Mouse (Mus musculus) gastrocnemius, adult 2 months (tissue): Measurements from ENCODE around the gene Map3k21. TPM values are rescaled to one million over a fixed set of nuclear protein-coding genes. Genes with fewer than 3 reads are reported as not detected.

ENCODE experiments used
- DNase-seq: peaks from one replicate; pipeline ENCODE4 v3.0.0; 2022
- H3K27ac ChIP-seq: fragments of 200-600 bp; 2 replicates; pipeline ENCODE4 v1.8.1; 2022; ENCODE audit warnings: mild to moderate bottlenecking
- H3K4me3 ChIP-seq: fragments of 200-600 bp; 2 replicates; pipeline ENCODE4 v1.8.1; 2022; ENCODE audit warnings: mild to moderate bottlenecking, moderate library complexity
- CTCF ChIP-seq: fragments of 200-600 bp; IDR thresholded peaks from 2 replicates; pipeline ENCODE4 v1.8.1; 2022; ENCODE audit warnings: antibody characterized with exemption, mild to moderate bottlenecking, moderate library complexity
- intact Hi-C: fragments of 180-260 bp; cut with DNase I; formaldehyde crosslinking; loops from one replicate; pipeline ENCODE4 v1.15.1; 2025
- total RNA-seq, 2 experiments: library from RNA; stranded (reverse); gene quantifications; 2 replicates each; pipeline ENCODE4 v1.2.3; 2021

Map3k21 gene
- total RNA-seq, 2 experiments from 2014 or later = 0.05 TPM; not detected in 1

DNA sequence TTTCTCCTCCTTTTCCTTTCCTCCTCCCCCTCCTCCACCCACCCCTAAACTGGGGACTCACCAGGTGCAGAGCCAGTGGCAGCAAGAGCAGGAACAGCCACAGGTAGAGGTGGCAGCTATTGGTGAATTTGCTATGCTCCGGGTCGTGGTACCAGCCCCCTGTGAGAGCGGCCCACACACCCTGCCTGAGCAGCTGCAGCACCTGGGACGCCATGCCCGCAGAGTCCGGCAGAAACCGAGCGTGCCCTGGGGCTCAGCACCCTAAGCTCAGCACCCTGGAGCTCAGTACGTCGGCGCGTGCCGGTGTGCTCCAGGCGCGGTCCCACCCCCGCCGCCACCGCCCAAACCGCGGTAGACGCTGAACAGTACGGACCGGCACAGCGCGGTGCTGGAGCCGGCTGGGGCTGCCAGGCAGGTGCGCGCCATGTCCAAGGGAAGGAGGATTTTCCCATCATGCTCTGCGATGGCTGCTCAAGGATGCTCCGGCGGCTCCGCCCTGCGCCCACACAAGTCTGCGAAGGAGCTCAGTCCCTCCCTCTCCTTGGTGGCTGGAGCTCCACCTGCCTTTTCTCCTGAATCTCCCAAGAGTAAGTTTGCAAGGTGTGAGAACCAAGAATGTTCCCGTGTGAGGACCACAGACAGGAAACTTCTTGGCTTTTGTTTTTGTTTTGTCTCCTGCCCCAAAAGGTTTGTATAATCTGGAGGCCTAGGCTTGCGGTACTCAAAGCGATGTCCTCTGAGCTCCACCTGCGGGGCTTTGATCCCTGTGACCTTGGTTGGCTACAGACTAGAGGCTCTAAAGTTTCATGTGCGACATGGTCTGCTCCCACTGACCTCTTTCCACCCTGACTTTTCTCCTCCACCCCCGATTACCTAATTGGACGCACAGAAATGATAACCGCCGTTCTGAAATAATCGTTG, 12.1 kb upstream of the Map3k21 start, which contains the start of gene Pcnx2:
Gene Pcnx2, minus strand, starts transcription at position 450 of the 921 bp plus-strand sequence.
- DNase-seq = no peak
- no peak for TF ChIP-seq CTCF
- H3K4me3 ChIP-seq = no peak within 1 kb of the TSS
- no peak within 1 kb of the TSS for H3K27ac ChIP-seq
- intact Hi-C loops = no loop called here

DNA sequence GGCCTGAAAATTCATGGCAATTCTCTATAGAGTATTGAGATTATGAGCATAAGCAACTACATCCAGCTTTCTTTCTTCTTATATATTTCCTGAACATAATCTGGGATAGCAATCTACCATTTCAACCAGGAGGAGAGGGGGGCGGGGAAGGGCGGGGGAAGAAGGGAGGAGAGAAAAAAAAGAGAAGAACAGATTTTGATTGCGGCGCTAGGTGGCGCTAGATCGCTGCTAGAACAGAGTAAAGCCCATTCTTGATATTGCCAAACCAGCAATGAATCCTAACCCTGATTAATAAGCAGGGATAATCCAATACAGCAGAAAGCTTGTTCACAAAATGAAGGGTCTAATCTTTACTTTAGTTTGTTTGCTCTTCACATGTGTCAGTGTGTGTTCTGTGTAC, 11.4 kb upstream of the Map3k21 start:
- Histone ChIP-seq H3K27ac (no peak overlapping the region), H3K4me3 (no peak overlapping the region)
- intact Hi-C loops = no loop called here
- TF ChIP-seq CTCF = peak; percentile 79
- DNase-seq = peak; percentile 55

DNA sequence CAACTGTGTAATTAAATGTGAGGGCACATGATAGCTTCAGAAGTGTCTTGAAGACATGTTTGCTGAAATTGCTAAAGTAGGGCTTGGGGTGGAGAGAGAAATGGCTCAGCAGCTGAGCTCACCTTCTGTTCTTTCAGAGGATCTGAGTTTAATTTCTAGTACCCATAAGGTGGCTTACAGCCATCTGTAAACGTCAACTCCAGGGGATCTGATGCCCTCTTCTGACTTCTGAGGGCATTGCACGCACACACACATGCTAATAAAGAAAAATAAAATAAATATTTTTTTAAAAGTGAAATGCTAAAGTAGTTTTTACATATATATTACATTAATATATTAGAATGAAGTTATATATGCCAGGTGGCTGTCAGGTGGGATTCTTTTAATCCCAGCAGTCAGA, 9.1 kb upstream of the Map3k21 start:
- Histone ChIP-seq H3K4me3 (no peak overlapping the region), H3K27ac (no peak overlapping the region)
- DNase-seq = no peak
- intact Hi-C loops = no loop called here
- peak; percentile 27; the same call in 1 of the 2 replicates for TF ChIP-seq CTCF

DNA sequence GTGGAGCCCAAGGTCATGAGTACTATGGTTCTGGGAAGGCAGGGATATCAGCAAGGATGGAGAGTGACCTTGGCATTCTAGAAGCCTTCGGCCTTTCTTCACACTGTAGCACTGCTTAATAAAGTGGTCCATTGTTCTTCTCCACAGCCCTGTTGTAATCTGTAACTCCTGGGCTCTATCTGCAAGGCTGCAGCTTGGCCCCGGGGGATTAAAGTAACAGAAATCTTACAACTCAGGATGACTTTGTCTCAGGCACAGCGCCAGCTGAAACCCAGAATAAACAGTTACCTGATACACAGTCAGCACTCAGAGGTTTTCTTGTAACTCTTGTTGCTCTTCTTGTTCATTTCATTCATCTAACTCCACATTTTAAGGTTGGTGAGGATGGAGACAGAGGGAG, 7.7 kb upstream of the Map3k21 start:
- intact Hi-C loops = no loop called here
- no peak for DNase-seq
- no peak overlapping the region for H3K27ac ChIP-seq
- H3K4me3 ChIP-seq = no peak overlapping the region
- TF ChIP-seq CTCF = no peak

DNA sequence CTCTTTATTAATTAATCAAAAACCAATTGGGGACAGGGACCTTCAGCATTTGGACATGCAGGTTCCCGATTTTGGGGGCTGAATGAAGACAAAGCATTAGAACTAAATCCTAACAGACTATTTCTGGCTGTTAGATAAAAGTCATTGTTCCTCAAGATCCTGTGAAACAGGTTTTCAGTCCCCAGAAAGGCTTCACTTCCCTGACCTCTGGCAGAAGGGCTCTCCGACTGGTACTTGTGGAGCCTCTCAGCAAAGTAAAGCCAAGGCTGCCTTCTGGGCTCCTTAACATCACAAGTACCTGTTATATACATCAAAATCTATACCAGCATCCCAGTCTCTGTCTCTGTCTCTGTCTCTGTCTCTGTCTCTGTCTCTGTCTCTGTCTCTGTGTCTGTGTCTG, 4.9 kb upstream of the Map3k21 start:
- Histone ChIP-seq H3K4me3 (no peak overlapping the region), H3K27ac (no peak overlapping the region)
- intact Hi-C loops = no loop called here
- TF ChIP-seq CTCF = no peak
- no peak for DNase-seq

DNA sequence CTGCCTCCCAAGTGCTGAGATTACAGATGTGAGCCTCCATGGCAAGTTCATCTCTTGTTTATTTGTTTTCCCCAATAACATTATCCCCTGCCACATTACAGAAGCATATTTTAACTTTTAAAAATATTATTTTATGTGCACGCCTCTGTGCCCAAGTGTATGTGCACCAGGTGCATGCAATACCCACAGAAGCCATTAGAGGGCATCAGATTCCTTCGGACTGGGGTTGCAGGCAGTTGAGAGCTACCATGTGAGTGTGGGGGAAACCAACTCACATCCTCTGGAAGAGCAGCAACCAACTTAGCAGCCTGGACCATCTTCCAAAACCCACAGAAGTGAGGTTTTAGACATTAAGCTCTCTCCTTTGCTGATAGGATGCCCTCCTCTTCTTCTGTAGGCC, 2.9 kb upstream of the Map3k21 start:
- TF ChIP-seq CTCF = peak; percentile 16; the same call in 1 of the 2 replicates
- intact Hi-C loops = no loop called here
- H3K27ac ChIP-seq = no peak overlapping the region
- DNase-seq = no peak
- H3K4me3 ChIP-seq = no peak overlapping the region

DNA sequence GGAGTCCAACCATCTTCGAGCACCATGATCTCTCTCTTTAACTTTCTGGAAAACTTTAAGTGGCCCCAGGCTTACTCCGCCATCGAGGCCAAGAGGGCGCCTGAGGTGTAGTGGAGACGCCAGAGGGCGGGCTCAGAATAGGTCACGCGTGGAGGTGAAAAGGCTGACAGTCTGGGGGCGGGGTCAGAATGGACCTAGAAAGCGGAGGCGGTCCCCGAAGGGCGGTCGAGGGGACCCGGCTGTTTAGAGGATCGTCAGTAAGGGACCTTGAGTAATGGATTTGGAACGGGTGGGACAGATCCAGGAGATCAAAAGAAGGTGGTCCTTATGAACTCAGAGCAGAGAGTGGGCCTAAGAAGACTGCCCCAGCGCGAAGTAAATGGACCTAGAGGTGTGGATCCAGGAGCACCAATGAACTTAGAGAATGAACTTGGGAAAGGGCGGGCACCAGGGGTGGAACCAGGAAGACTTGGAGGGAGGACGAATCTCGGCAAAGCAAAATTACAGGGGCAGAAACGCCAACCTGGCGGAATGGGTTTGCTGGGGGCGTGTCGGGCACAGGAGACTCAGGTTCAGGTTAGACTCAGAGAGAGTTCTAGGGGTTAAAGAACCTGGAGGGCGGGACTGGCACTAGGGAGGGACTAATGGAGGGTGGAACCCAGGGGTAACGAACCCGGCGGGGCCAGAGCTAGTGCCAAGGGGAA, 437 bp upstream of the Map3k21 start:
- no peak for TF ChIP-seq CTCF
- intact Hi-C loops = no loop called here
- peak overlapping the region; percentile 69 for H3K4me3 ChIP-seq
- DNase-seq = no peak
- no peak overlapping the region for H3K27ac ChIP-seq

DNA sequence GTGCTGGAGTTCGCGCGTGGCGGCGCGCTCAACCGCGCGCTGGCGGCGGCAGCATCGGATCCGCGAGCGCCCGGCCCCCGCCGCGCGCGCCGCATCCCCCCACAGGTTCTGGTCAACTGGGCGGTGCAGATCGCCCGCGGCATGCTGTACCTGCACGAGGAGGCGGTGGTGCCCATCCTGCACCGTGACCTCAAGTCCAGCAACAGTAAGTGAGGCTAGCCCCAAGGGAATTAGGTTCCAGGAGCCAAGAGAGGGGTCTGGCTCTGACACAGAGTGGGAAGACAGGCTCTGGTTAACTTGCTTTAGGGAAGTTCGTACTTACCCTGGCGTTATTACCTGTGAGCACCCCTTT, 955 bp downstream of the Map3k21 start:
- Histone ChIP-seq H3K27ac (no peak overlapping the region), H3K4me3 (peak overlapping the region; percentile 69)
- intact Hi-C loops = no loop called here
- no peak for TF ChIP-seq CTCF
- DNase-seq = no peak

DNA sequence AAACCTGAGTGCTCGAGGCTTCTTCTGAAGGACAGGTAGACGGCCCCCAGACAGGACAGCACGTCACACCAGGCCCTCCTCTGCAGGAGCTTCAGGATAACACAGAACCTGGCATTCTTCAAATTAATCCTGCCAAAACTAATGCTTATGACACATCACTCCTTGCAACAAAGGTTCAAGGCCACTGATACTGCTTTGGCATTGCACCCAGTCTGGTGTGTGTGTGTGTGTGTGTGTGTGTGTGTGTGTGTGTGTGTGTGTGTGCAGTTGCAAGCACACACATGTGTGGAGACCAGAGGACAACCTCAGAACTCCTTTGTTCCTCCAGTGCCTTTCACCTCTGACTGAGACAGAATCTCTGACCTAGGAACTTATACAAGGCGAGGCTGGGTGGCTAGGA, 3.0 kb downstream of the Map3k21 start:
- Histone ChIP-seq H3K27ac (no peak overlapping the region), H3K4me3 (no peak overlapping the region)
- no peak for DNase-seq
- no peak for TF ChIP-seq CTCF
- intact Hi-C loops = no loop called here

DNA sequence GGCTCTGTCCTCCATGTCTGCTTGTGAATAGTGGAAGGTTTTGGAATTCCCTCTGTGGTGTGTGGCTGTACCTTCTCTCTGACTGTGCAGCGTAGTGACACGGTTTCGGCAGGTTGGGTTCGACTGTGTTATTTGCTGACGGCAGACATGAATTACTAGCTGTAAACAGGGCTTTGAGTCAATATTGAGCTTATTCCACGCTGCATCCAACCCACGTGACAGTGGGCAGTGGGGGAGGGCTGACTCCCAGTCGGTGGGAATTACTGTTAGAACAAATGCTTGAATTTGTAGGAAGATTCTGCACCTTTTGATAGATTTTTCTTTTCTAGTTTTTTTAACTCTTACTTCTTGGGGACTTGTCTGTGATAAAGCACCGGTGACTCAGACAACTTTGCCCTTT, 4.1 kb downstream of the Map3k21 start:
- intact Hi-C loops = no loop called here
- H3K4me3 ChIP-seq = no peak overlapping the region
- no peak for TF ChIP-seq CTCF
- no peak for DNase-seq
- H3K27ac ChIP-seq = no peak overlapping the region

DNA sequence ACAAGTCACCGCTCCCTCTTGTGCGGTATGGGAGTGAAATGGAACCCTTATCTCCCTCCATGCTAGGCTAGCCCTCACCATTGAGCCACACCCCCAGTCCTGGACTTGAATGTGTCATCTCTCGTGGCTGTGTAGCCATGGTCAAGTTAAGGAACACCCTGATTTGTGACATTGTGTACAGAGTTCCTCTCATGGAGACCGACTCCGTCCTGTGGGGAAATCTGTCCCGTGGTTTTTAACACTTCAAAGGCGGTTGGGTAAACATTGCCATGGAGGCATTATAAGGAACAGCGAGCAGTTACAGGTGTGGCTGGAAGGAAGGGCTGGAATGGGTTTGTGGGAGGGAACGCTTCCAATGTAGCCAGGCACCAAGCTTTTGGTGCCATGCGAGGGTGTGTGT, 6.8 kb downstream of the Map3k21 start:
- DNase-seq = no peak
- intact Hi-C loops = no loop called here
- no peak overlapping the region for H3K4me3 ChIP-seq
- no peak overlapping the region for H3K27ac ChIP-seq
- no peak for TF ChIP-seq CTCF

DNA sequence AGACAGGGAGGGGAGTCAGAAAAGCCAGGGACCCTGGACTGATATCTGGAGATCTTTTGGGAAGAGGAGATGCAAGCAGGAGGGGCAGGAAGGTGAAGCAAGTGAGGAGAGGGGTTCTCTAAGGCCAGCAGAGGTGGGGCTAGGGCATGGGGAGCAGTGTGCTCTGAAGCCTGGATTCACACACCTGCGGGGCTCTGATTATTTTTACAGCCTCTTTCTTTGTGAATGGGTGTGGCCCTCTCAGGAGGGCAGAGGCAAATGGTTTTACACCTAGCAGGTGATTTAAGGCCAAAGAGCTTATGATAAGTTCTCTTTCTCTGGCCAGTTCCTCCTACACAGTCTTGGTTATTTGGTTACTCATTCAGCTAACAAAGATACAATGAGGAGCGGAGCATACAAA, 8.5 kb downstream of the Map3k21 start:
- no peak for TF ChIP-seq CTCF
- DNase-seq = no peak
- no peak overlapping the region for H3K27ac ChIP-seq
- H3K4me3 ChIP-seq = no peak overlapping the region
- intact Hi-C loops = no loop called here

DNA sequence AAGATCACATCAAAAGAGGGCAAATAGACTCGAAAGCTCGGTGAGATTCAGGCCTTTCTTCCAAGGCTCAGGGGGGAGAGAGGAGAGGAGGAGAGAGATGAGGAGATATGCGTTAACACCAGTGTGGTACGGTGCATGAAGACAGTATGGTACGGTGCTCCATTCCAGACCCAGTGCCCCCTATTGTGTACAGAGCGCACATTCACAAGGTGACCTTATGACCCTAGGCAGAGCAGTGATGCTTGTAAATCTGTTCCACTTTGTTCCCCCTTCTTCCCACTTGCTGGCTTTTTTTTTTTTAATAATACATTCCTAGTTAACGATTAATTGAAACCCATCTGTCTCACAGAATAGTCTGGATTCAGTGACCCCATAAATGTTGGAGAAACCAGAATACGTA, 9.3 kb downstream of the Map3k21 start:
- H3K4me3 ChIP-seq = no peak overlapping the region
- no peak overlapping the region for H3K27ac ChIP-seq
- no peak for DNase-seq
- intact Hi-C loops = no loop called here
- TF ChIP-seq CTCF = no peak
